Mouse (Mus musculus) heart, adult 2 months (tissue): ENCODE results near the gene Gm10591. TPM values are rescaled to one million over a fixed set of nuclear protein-coding genes. Genes with fewer than 3 reads are reported as not detected.
"Not testable (repeated sequence)": the region's sequence is repeated elsewhere in the genome, so short reads cannot be mapped to it uniquely, and the experiment has no call there.

ENCODE experiments used
- DNase-seq, 2 experiments: peaks; one replicate each; pipeline ENCODE4 v3.0.0; 2021
- H3K27ac ChIP-seq: fragments of 200-600 bp; 2 replicates; pipeline ENCODE4 v1.8.1; 2022
- H3K27me3 ChIP-seq: fragments of 200-500 bp; 2 replicates; pipeline ENCODE4 v1.6.1; 2012; ENCODE audit warnings: mild to moderate bottlenecking, low read length, inconsistent platforms, mixed read lengths; ENCODE audit not compliant: control insufficient read depth, insufficient read depth
- H3K36me3 ChIP-seq: fragments of 200-500 bp; 2 replicates; pipeline ENCODE4 v1.6.1; 2012; ENCODE audit warnings: low read length, inconsistent platforms; ENCODE audit not compliant: control insufficient read depth, insufficient read depth
- H3K4me1 ChIP-seq: fragments of 200-500 bp; 2 replicates; pipeline ENCODE4 v1.6.1; 2011; ENCODE audit warnings: low read length; ENCODE audit not compliant: control insufficient read depth, insufficient read depth
- H3K4me3 ChIP-seq: fragments of 200-600 bp; 2 replicates; pipeline ENCODE4 v1.8.1; 2022
- H3K79me2 ChIP-seq: fragments of 200-500 bp; replicated peaks from 2 replicates; pipeline ENCODE4 v1.6.1; 2012; ENCODE audit warnings: mild to moderate bottlenecking, inconsistent platforms, low read length, moderate library complexity, mixed read lengths; ENCODE audit not compliant: control insufficient read depth, insufficient read depth
- H3K9ac ChIP-seq: fragments of 200-500 bp; 2 replicates; pipeline ENCODE4 v1.6.1; 2012; ENCODE audit warnings: low read depth, mild to moderate bottlenecking, control low read depth, inconsistent platforms, low read length, mixed read lengths
- WGBS: fragments of 180-500 bp; shearing (Covaris S2); methylation state at CpG from one replicate; pipeline ENCODE4 v1.1.7; 2018; 5-methylcytosine and 5-hydroxymethylcytosine counted together
- intact Hi-C: fragments of 180-260 bp; cut with DNase I; formaldehyde crosslinking; loops from one replicate; pipeline ENCODE4 v1.15.1; 2025
- long read RNA-seq: library from polyadenylated mRNA; stranded (forward); transcript quantifications from one replicate; pipeline ENCODE4 v2.0.0, GENCODE M21; 2021
- polyA plus RNA-seq: library from polyadenylated mRNA; depleted of rRNA; stranded (reverse); fragments of >200 nt; gene quantifications from 2 replicates; pipeline ENCODE4 v1.2.3, GENCODE M21; 2012; rRNA removed
- total RNA-seq, 2 experiments: library from RNA; stranded (reverse); gene quantifications; 2 replicates each; pipeline ENCODE4 v1.2.3; 2021

Gene Gm10591
- not detected for total RNA-seq
- 1.5 TPM in 1 of 2 replicates, not detected in the other for polyA plus RNA-seq
- long read RNA-seq, partial matches to known transcripts, result 0 of 1 reads
- long read RNA-seq, other reads (novel, unspliced or antisense), result 0 of 1 reads

DNA sequence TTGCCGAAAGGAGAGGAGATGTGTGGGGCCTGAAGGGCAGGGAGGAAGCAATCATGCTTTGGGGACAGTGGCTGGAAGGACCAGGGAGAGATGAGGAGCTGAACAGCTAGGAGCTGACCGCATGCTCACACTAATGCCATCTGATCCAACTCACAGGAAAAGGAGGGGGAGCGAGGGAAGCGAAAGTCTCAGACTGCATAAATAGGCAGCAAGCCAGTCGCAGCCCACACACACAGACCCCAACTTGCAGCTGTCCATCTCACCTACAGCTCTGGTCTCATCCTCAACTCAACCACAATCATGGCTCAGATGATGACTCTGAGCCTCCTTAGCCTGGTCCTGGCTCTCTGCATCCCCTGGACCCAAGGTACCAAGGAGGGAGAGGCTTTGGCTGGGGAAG is at the start of gene Gm10591:
Gene Gm10591, plus strand, starts transcription at position 301 of the 400 bp plus-strand sequence.
- H3K9ac ChIP-seq, DNase-seq, H3K27me3 ChIP-seq, intact Hi-C loops, H3K27ac ChIP-seq, H3K36me3 ChIP-seq, H3K4me3 ChIP-seq, H3K4me1 ChIP-seq, H3K79me2 ChIP-seq: not testable (repeated sequence)
- no CpG with 5 or more reads among the region's 5 CpGs for WGBS

DNA sequence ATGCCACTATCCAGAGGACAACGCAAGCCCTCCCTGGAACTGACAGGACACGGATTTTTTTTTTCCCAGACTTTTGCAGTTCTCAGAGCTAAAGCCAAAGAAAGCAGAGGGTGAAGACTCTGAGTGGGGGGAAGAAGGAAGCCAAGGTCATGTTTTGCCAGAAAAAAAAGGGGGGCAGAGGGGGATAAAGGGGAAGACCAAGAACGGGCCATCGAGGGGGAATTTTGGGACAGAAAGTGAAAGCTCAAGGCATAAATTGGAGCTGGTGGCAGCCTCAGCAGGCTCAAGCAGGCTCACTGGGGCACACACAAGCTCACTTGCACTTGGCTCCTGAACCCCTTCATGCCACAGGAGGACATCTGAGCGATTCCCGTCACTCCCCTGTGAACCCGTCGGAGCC is 17.4 kb downstream of the Gm10591 start, which contains the start of gene Gm2564:
Gene Gm2564, plus strand, starts transcription at position 301 of the 400 bp plus-strand sequence.
- DNase-seq, H3K4me3 ChIP-seq, H3K36me3 ChIP-seq, H3K4me1 ChIP-seq, H3K79me2 ChIP-seq, H3K27me3 ChIP-seq, H3K9ac ChIP-seq, intact Hi-C loops, H3K27ac ChIP-seq: not testable (repeated sequence)
- no CpG with 5 or more reads among the region's 8 CpGs for WGBS

- H3K27me3 ChIP-seq, H3K27ac ChIP-seq, H3K9ac ChIP-seq, H3K79me2 ChIP-seq, H3K36me3 ChIP-seq, intact Hi-C loops, H3K4me1 ChIP-seq, H3K4me3 ChIP-seq, DNase-seq: not testable (repeated sequence)
- WGBS, result no CpG with 5 or more reads among the region's 9 CpGs
Measured at GRCm38 (mm10) chr4:42654951-42655350, 43.0 kb downstream of the Gm10591 start, which contains the start of gene Ccl27b. Gene Ccl27b, plus strand, starts transcription at chr4:42655251.

DNA sequence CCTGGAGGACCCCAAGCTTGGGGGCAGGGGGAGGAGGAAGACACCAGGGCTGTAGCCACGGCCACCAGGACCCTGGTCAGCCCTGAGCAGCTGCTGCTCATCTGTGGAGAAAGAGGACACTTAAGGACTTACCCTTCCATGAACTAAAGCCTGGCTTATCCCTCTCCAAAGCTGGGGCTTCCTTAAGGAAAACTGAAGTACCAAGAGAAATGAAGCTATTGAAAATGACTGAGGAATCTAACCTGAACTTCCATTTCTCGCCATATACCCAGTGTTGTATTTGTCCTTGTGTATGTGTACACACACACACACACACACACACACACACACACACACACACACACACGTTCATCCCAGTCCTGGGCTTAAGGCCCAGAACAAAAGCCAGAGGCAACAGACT is 49.8 kb downstream of the Gm10591 start, which contains the start of gene Il11ra2:
Gene Il11ra2, minus strand, starts transcription at position 101 of the 400 bp plus-strand sequence.
- WGBS, result no CpG with 5 or more reads among the region's 3 CpGs
- intact Hi-C loops, H3K27ac ChIP-seq, H3K79me2 ChIP-seq, DNase-seq, H3K4me3 ChIP-seq, H3K4me1 ChIP-seq, H3K36me3 ChIP-seq, H3K27me3 ChIP-seq, H3K9ac ChIP-seq: not testable (repeated sequence)

Other genes with a start within 250 kb of the Gm10591 start
- not detected for gene Gm21586, start 172.8 kb upstream of the Gm10591 start, total RNA-seq
- not detected in 2 replicates for gene Gm21586, start 172.8 kb upstream of the Gm10591 start, polyA plus RNA-seq
- gene Gm2163, start 145.4 kb upstream of the Gm10591 start, total RNA-seq, result not detected
- gene Gm2163, start 145.4 kb upstream of the Gm10591 start, polyA plus RNA-seq, result 0.04 TPM in 1 of 2 replicates, not detected in the other
- not detected for gene Fam205a2, start 84.0 kb upstream of the Gm10591 start, total RNA-seq
- gene Fam205a2, start 84.0 kb upstream of the Gm10591 start, polyA plus RNA-seq, result 0.04 and 0.06 TPM in 2 replicates
- gene Gm2564, start 17.5 kb downstream of the Gm10591 start, total RNA-seq, result 1 to 10 TPM; 2.7 to 4.8 TPM
- 2.1 and 6.3 TPM in 2 replicates for gene Gm2564, start 17.5 kb downstream of the Gm10591 start, polyA plus RNA-seq
- gene Ccl27b, start 43.1 kb downstream of the Gm10591 start, total RNA-seq, result not detected
- gene Ccl27b, start 43.1 kb downstream of the Gm10591 start, polyA plus RNA-seq, result not detected in 2 replicates
- under 1 TPM in 1 of 2 experiments, not detected in 1; 0.29 TPM for gene Il11ra2, start 49.7 kb downstream of the Gm10591 start, total RNA-seq
- 0.70 TPM in 1 of 2 replicates, not detected in the other for gene Il11ra2, start 49.7 kb downstream of the Gm10591 start, polyA plus RNA-seq
- gene 4930578G10Rik, start 123.3 kb downstream of the Gm10591 start, total RNA-seq, result not detected
- 0.32 TPM in 1 of 2 replicates, not detected in the other for gene 4930578G10Rik, start 123.3 kb downstream of the Gm10591 start, polyA plus RNA-seq
- gene Ccl19, start 144.4 kb downstream of the Gm10591 start, total RNA-seq, result 1 to 10 TPM in 1 of 2 experiments, under 1 TPM in 1; 0.52 to 1.3 TPM
- 2.3 and 5.8 TPM in 2 replicates for gene Ccl19, start 144.4 kb downstream of the Gm10591 start, polyA plus RNA-seq
- 10 to 100 TPM; 47.6 to 62.3 TPM for gene Ccl21a, start 161.8 kb downstream of the Gm10591 start, total RNA-seq
- gene Ccl21a, start 161.8 kb downstream of the Gm10591 start, polyA plus RNA-seq, result 42.1 and 43.1 TPM in 2 replicates
- not detected for gene Fam205a1, start 241.7 kb downstream of the Gm10591 start, total RNA-seq
- gene Fam205a1, start 241.7 kb downstream of the Gm10591 start, polyA plus RNA-seq, result not detected in 2 replicates
- under 1 TPM in 1 of 2 experiments, not detected in 1; 0.10 TPM for gene Gm12394, start 244.6 kb downstream of the Gm10591 start, total RNA-seq
- 0.02 TPM in 1 of 2 replicates, not detected in the other for gene Gm12394, start 244.6 kb downstream of the Gm10591 start, polyA plus RNA-seq